Mouse (Mus musculus): ENCODE data around the gene Nos3. TPM values are rescaled to one million over a fixed set of nuclear protein-coding genes. Genes with fewer than 3 reads are reported as not detected.
A peak's percentile ranks its signal among the peaks of the same experiment; 100 is the strongest.

Nos3 gene
- polyA plus RNA-seq, 2 experiments: 1.3 to 1.5 TPM

GRCm38 (mm10) chr5:24420381-24420780 lies 55.8 kb downstream of the Nos3 start:
- no peak for DNase-seq (ENCODE audit: low read depth in 3 of 3, low spot score in 3 of 3)
- Histone ChIP-seq H3K27ac (no peak overlapping the region), H3K4me2 (ENCODE audit: low read depth) (no peak overlapping the region), H3K27me3 (ENCODE audit: control insufficient read depth, insufficient read depth, low read length) (no peaks in the 10 kb centered on the region), H3K9me3 (ENCODE audit: control insufficient read depth, low read length) (no peaks in the 10 kb centered on the region), H3K4me1 (replicated peaks; ENCODE audit: control insufficient read depth in 2 of 2, insufficient read depth in 2 of 2, low read length in 1 of 2) (peaks cover 9 to 12% of the 10 kb centered on the region in 2 experiments; a peak in 3 of 4 replicates), H3K36me3 (replicated peaks; ENCODE audit: control insufficient read depth, insufficient read depth, low read depth) (no peaks in the 10 kb centered on the region), H3K4me3 (ENCODE audit: insufficient read depth in 1 of 2, low read depth in 2 of 2, low read length in 2 of 2) (no peak overlapping the region), H3K9ac (replicated peaks) (no peak overlapping the region)
- ATAC-seq (ENCODE audit: insufficient read depth): no peak
- WGBS (ENCODE audit: insufficient replicate concordance): 70% methylated on average over 9 of the region's 9 CpGs
- no peak for TF ChIP-seq CTCF (IDR thresholded peaks at IDR 0.05; ENCODE audit: low read depth)
- TF ChIP-seq EP300 (IDR thresholded peaks at IDR 0.05; ENCODE audit: low read depth): no peak

- H3K4me3 ChIP-seq (ENCODE audit: insufficient read depth in 1 of 2, low read depth in 2 of 2, low read length in 2 of 2): peak within 1 kb of the TSS; percentile 66 to 77
- no peaks in the 10 kb centered on the region for H3K9me3 ChIP-seq (ENCODE audit: control insufficient read depth, low read length)
- H3K4me2 ChIP-seq (ENCODE audit: low read depth): peak within 1 kb of the TSS; percentile 98
- DNase-seq (ENCODE audit: low read depth in 3 of 3, low spot score in 3 of 3) (peak; percentile 97 to 98 (median 98)), ATAC-seq (ENCODE audit: insufficient read depth) (peak; percentile 91)
- no peaks in the 10 kb centered on the region for H3K27me3 ChIP-seq (ENCODE audit: control insufficient read depth, insufficient read depth, low read length)
- H3K9ac ChIP-seq (replicated peaks): peak within 1 kb of the TSS; percentile 85
- under 1% methylated on average over 46 of the region's 46 CpGs for WGBS (ENCODE audit: insufficient replicate concordance)
- no peaks in the 10 kb centered on the region for H3K36me3 ChIP-seq (replicated peaks; ENCODE audit: control insufficient read depth, insufficient read depth, low read depth)
- H3K27ac ChIP-seq: peak within 1 kb of the TSS; percentile 83
- peaks cover 21 to 28% of the 10 kb centered on the region in 2 experiments for H3K4me1 ChIP-seq (replicated peaks; ENCODE audit: control insufficient read depth in 2 of 2, insufficient read depth in 2 of 2, low read length in 1 of 2)
- TF ChIP-seq CTCF (IDR thresholded peaks at IDR 0.05; ENCODE audit: low read depth) (no peak; the same call in 1 of the 2 replicates), EP300 (IDR thresholded peaks at IDR 0.05; ENCODE audit: low read depth) (no peak; the same call in 1 of the 2 replicates)
These were observed 58.8 kb downstream of the Nos3 start, which contains the start of the genes Cdk5 and Slc4a2 for GRCm38 (mm10) chr5:24423129-24424003. Gene Cdk5 (minus strand): TSS chr5:24423530. Gene Slc4a2 (plus strand): TSS chr5:24423837.

GRCm38 (mm10) chr5:24424004-24424781 lies 59.6 kb downstream of the Nos3 start:
- peak in 1 of 3 experiments; percentile 33 for DNase-seq (ENCODE audit: low read depth in 3 of 3, low spot score in 3 of 3)
- Histone ChIP-seq H3K27ac (peak overlapping the region; percentile 83), H3K4me3 (ENCODE audit: insufficient read depth in 1 of 2, low read depth in 2 of 2, low read length in 2 of 2) (peak overlapping the region; percentile 66 to 77), H3K4me1 (replicated peaks; ENCODE audit: control insufficient read depth in 2 of 2, insufficient read depth in 2 of 2, low read length in 1 of 2) (peaks cover 21 to 28% of the 10 kb centered on the region in 2 experiments), H3K9me3 (ENCODE audit: control insufficient read depth, low read length) (no peaks in the 10 kb centered on the region), H3K36me3 (replicated peaks; ENCODE audit: control insufficient read depth, insufficient read depth, low read depth) (no peaks in the 10 kb centered on the region), H3K27me3 (ENCODE audit: control insufficient read depth, insufficient read depth, low read length) (no peaks in the 10 kb centered on the region), H3K4me2 (ENCODE audit: low read depth) (peak overlapping the region; percentile 98), H3K9ac (replicated peaks) (peak overlapping the region; percentile 85)
- TF ChIP-seq CTCF (IDR thresholded peaks at IDR 0.05; ENCODE audit: low read depth): no peak; the same call in 1 of the 2 replicates
- no peak for TF ChIP-seq EP300 (IDR thresholded peaks at IDR 0.05; ENCODE audit: low read depth)
- WGBS (ENCODE audit: insufficient replicate concordance): 11% methylated on average over 21 of the region's 21 CpGs
- no peak for ATAC-seq (ENCODE audit: insufficient read depth)

GRCm38 (mm10) chr5:24424861-24425411 lies 60.3 kb downstream of the Nos3 start:
- Histone ChIP-seq H3K36me3 (replicated peaks; ENCODE audit: control insufficient read depth, insufficient read depth, low read depth) (no peaks in the 10 kb centered on the region), H3K4me2 (ENCODE audit: low read depth) (peak overlapping the region; percentile 98), H3K9ac (replicated peaks) (peak overlapping the region; percentile 85), H3K4me3 (ENCODE audit: insufficient read depth in 1 of 2, low read depth in 2 of 2, low read length in 2 of 2) (peak overlapping the region; percentile 66 to 77), H3K27me3 (ENCODE audit: control insufficient read depth, insufficient read depth, low read length) (no peaks in the 10 kb centered on the region), H3K9me3 (ENCODE audit: control insufficient read depth, low read length) (no peaks in the 10 kb centered on the region), H3K27ac (peak overlapping the region; percentile 83), H3K4me1 (replicated peaks; ENCODE audit: control insufficient read depth in 2 of 2, insufficient read depth in 2 of 2, low read length in 1 of 2) (peaks cover 21 to 28% of the 10 kb centered on the region in 2 experiments)
- DNase-seq (ENCODE audit: low read depth in 3 of 3, low spot score in 3 of 3) (peak; percentile 71 to 80 (median 79)), ATAC-seq (ENCODE audit: insufficient read depth) (peak; percentile 64)
- WGBS (ENCODE audit: insufficient replicate concordance): 1% methylated on average over 58 of the region's 60 CpGs
- TF ChIP-seq EP300 (IDR thresholded peaks at IDR 0.05; ENCODE audit: low read depth) (no peak), CTCF (IDR thresholded peaks at IDR 0.05; ENCODE audit: low read depth) (no peak)
